Mouse (Mus musculus): ENCODE data around the gene Mgl2. TPM values are rescaled to one million over a fixed set of nuclear protein-coding genes. Genes with fewer than 3 reads are reported as not detected.

Mgl2 gene
- polyA plus RNA-seq, 1 experiment from 2014 or later = not detected

DNA sequence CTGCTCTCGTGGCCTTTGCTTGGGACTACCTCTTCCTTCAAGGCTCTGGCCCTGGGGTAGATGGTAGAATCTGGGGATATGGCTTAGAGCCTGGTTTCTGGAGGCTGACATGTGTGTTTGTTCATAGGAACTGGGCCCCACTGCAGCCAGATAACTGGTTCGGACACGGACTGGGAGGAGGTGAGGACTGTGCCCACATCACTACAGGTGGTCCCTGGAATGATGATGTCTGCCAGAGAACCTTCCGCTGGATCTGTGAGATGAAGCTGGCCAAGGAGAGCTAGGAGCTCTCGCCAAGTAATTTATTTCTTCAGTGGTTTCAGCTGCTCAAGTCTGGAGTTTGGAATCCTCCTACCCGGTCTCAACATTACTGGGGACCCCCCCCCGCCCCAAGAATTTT is 40.2 kb downstream of the Mgl2 start:
- Histone ChIP-seq H3K4me3 (no peak overlapping the region), H3K9me3 (replicated peaks) (no peaks in the 10 kb centered on the region), H3K27me3 (replicated peaks) (0 out of 2 replicates have a peak, but pooled peaks cover 12% of the 10 kb centered on the region), H3K36me3 (no peaks in the 10 kb centered on the region), H3K4me1 (replicated peaks) (no peaks in the 10 kb centered on the region), H3K9ac (no peak overlapping the region), H3K4me2 (no peak overlapping the region), H3K27ac (ENCODE audit: poor library complexity, severe bottlenecking) (no peak overlapping the region)
- no peak for ATAC-seq (ENCODE audit: insufficient number of reproducible peaks, low FRiP score)
- WGBS = 72% methylated on average over 7 of the region's 7 CpGs

DNA sequence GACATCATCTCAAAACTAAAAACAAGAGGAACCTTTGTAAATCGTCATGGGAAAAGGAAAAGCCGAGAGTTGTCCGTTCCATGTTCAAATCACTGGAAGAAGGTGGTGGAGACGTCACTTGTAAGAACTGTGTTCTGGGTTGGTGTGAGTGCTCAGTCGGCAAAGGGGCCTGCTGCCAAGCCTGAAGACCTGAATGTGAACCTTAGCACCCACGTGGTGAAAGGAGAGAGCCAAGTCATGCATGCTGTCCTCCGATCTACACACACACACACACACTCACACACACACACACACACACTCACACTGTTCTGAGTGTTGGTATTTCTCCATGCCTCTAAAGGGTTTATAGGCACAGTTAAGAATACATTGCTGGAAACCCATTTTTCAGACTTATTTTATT is 41.1 kb downstream of the Mgl2 start:
- Histone ChIP-seq H3K4me3 (no peak overlapping the region), H3K27me3 (replicated peaks) (0 out of 2 replicates have a peak, but pooled peaks cover 5% of the 10 kb centered on the region), H3K36me3 (no peaks in the 10 kb centered on the region), H3K9ac (no peak overlapping the region), H3K9me3 (replicated peaks) (no peaks in the 10 kb centered on the region), H3K4me1 (replicated peaks) (no peaks in the 10 kb centered on the region), H3K4me2 (no peak overlapping the region), H3K27ac (ENCODE audit: poor library complexity, severe bottlenecking) (no peak overlapping the region)
- ATAC-seq (ENCODE audit: insufficient number of reproducible peaks, low FRiP score) = no peak
- 68% methylated on average over 7 of the region's 7 CpGs for WGBS

DNA sequence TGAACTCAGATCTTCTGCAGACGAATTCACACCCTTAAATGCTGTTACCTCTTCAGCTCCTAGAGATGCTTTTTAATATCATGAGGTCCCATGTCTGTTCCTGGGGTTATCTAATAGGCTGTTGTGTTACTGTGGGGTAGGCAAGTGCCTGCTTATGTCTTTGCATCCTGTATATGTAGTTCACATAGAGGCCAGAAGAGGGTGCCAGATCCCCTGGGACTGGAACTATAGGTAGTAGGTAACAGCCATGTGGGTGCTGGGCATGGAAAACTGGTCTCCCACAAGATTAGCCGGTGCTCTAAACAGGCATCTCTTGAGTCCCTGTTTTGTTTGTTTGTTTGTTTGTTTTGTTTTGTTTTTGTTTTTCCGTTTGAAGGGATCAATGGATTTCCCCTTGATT is 41.7 kb downstream of the Mgl2 start:
- 40% methylated on average over 3 of the region's 3 CpGs for WGBS
- Histone ChIP-seq H3K4me2 (no peak overlapping the region), H3K9me3 (replicated peaks) (no peaks in the 10 kb centered on the region), H3K4me3 (no peak overlapping the region), H3K36me3 (no peaks in the 10 kb centered on the region), H3K27me3 (replicated peaks) (0 out of 2 replicates have a peak, but pooled peaks cover 5% of the 10 kb centered on the region), H3K27ac (ENCODE audit: poor library complexity, severe bottlenecking) (no peak overlapping the region), H3K9ac (no peak overlapping the region), H3K4me1 (replicated peaks) (no peaks in the 10 kb centered on the region)
- no peak for ATAC-seq (ENCODE audit: insufficient number of reproducible peaks, low FRiP score)

DNA sequence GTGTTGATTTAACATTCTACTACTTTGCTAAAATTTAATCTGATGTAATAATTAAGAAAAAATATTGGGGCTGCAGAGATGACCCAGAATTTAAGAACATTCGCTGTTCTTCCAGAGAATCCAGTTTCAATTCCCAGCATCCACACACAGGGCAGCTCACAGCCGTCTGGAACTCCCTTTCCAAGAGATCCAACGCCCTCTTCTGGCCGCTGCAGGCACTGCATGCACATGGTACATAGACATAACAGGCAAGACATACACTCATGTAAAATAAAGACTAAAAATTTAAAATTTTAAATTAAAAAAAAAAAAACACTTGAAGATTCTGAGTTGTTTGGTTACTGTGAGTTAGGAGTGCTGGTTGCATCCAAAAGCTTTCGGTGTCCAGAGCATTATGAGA is 42.2 kb downstream of the Mgl2 start:
- Histone ChIP-seq H3K4me1 (replicated peaks) (no peaks in the 10 kb centered on the region), H3K36me3 (no peaks in the 10 kb centered on the region), H3K4me2 (no peak overlapping the region), H3K27me3 (replicated peaks) (0 out of 2 replicates have a peak, but pooled peaks cover 5% of the 10 kb centered on the region), H3K4me3 (no peak overlapping the region), H3K27ac (ENCODE audit: poor library complexity, severe bottlenecking) (no peak overlapping the region), H3K9me3 (replicated peaks) (no peaks in the 10 kb centered on the region), H3K9ac (no peak overlapping the region)
- WGBS = 45% methylated on average over 5 of the region's 5 CpGs
- ATAC-seq (ENCODE audit: insufficient number of reproducible peaks, low FRiP score) = no peak

DNA sequence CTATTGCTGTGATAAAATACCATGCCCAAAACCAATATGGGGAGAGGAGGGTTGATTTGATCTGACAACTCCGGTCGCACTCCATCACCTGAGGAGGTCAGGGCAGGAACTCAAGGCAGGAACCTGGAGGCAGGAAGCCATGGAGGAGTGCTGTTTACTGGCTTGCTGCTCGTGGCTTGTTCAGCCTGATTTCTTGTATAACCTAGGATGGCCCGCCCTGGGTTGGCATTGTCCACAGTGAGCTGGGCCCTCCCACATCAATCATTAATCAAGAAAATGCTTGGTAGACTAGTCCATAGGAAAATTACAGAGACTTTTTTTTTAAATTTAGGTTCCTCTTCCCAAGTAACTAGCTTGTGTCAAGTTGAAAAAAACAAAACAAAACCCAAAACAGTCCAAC is 44.4 kb downstream of the Mgl2 start:
- H3K4me2 ChIP-seq = no peak overlapping the region
- no peak overlapping the region for H3K9ac ChIP-seq
- H3K9me3 ChIP-seq (replicated peaks) = 0 out of 2 replicates have a peak, but pooled peaks cover 3% of the 10 kb centered on the region
- H3K27ac ChIP-seq (ENCODE audit: poor library complexity, severe bottlenecking) = no peak overlapping the region
- WGBS = 78% methylated on average over 4 of the region's 4 CpGs
- H3K27me3 ChIP-seq (replicated peaks) = no peaks in the 10 kb centered on the region
- no peak overlapping the region for H3K4me3 ChIP-seq
- ATAC-seq (ENCODE audit: insufficient number of reproducible peaks, low FRiP score) = no peak
- no peaks in the 10 kb centered on the region for H3K4me1 ChIP-seq (replicated peaks)
- no peaks in the 10 kb centered on the region for H3K36me3 ChIP-seq

DNA sequence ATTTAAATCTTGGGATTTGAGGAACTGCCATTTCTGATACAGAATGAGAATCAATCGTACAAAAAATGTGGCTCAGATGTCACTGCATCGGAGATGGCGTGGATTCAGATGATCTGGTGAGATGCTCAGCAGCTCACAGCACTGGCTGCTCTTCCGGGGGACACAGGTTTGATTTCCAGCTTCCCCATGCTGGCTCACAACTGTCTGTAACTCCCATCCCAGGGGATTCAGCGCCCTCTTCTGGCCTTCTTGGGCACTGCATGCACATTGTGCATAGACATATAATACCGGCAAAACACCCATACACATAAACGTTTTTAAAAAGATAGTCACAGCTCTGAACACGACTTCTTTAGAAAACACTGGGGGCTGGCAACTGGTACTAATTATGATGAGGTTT is 47.5 kb downstream of the Mgl2 start:
- no peak for ATAC-seq (ENCODE audit: insufficient number of reproducible peaks, low FRiP score)

DNA sequence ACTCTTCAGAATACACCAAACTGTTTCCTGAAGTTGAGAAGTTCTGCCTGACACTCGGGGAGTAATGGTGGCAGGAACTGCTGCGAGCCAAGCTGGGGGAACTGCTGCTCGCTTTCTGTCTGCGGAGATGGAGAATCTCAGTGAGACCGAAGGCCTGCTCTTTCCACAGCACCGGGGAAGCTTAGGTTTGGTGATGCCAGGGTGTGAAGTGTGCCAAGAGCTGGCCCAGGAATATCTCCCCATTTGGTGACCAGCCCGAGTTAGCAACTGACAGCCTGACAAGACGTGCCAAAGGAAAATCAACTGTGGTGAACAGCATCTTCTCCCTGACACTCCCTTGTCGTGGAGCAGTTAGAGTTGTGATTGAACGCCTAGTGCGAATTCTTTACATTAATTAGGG is 48.2 kb downstream of the Mgl2 start:
- Histone ChIP-seq H3K27me3 (replicated peaks) (no peaks in the 10 kb centered on the region), H3K27ac (ENCODE audit: poor library complexity, severe bottlenecking) (no peak overlapping the region), H3K9ac (no peak overlapping the region), H3K36me3 (no peaks in the 10 kb centered on the region), H3K4me1 (replicated peaks) (no peaks in the 10 kb centered on the region), H3K4me3 (no peak overlapping the region), H3K4me2 (no peak overlapping the region), H3K9me3 (replicated peaks) (0 out of 2 replicates have a peak, but pooled peaks cover 3% of the 10 kb centered on the region)
- WGBS = 83% methylated on average over 11 of the region's 11 CpGs
- no peak for ATAC-seq (ENCODE audit: insufficient number of reproducible peaks, low FRiP score)

More for the DNA sequence above, 47.5 kb downstream of the Mgl2 start:
- Histone ChIP-seq H3K36me3 (no peaks in the 10 kb centered on the region), H3K4me1 (replicated peaks) (no peaks in the 10 kb centered on the region), H3K9ac (no peak overlapping the region), H3K4me2 (no peak overlapping the region), H3K27me3 (replicated peaks) (no peaks in the 10 kb centered on the region), H3K9me3 (replicated peaks) (0 out of 2 replicates have a peak, but pooled peaks cover 3% of the 10 kb centered on the region), H3K4me3 (no peak overlapping the region), H3K27ac (ENCODE audit: poor library complexity, severe bottlenecking) (no peak overlapping the region)
- 66% methylated on average over 8 of the region's 8 CpGs for WGBS

DNA sequence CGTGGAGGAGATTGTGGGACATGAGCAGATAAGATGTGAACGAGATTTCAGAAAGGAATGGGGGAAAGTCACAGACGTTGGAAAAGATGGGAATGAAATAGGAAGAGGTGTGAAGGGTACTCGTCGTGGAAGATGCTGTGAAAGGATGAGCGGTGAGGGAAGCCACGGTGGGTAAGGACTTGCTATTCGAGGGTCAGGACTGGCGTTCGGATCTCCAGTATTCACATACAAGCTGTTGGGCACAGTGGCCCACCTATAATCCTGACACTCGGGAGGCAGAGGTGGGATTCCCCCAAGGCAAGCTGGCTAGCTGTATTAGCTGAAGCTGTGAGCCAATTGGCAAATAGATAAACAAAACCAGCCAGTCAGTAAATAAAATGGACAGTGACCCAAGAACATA is 48.6 kb downstream of the Mgl2 start:
- Histone ChIP-seq H3K27ac (ENCODE audit: poor library complexity, severe bottlenecking) (no peak overlapping the region), H3K4me3 (no peak overlapping the region), H3K4me2 (no peak overlapping the region), H3K4me1 (replicated peaks) (no peaks in the 10 kb centered on the region), H3K27me3 (replicated peaks) (no peaks in the 10 kb centered on the region), H3K36me3 (no peaks in the 10 kb centered on the region), H3K9me3 (replicated peaks) (0 out of 2 replicates have a peak, but pooled peaks cover 3% of the 10 kb centered on the region), H3K9ac (no peak overlapping the region)
- 73% methylated on average over 11 of the region's 11 CpGs for WGBS
- ATAC-seq (ENCODE audit: insufficient number of reproducible peaks, low FRiP score) = no peak

DNA sequence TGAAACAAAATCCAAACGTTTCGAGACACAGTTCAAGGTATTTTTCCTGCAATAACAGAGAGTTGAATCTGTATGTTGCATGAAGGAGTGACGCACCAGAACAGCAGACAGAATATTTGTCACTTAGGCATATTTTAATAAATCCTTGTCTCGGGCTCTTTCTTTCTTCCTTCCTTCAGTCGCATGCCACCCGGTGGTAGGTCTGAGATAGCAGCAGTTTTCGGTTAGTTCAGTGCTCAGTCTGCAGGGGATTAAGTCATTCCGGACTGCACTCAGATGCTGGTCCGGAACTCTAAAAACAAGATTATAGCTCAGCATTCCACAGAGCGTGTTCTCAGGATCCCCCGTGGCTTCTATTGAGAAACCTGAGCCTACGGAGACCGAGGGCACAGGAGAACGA is 49.3 kb downstream of the Mgl2 start:
- Histone ChIP-seq H3K4me3 (no peak overlapping the region), H3K9me3 (replicated peaks) (0 out of 2 replicates have a peak, but pooled peaks cover 3% of the 10 kb centered on the region), H3K27me3 (replicated peaks) (no peaks in the 10 kb centered on the region), H3K4me1 (replicated peaks) (no peaks in the 10 kb centered on the region), H3K36me3 (no peaks in the 10 kb centered on the region), H3K27ac (ENCODE audit: poor library complexity, severe bottlenecking) (no peak overlapping the region), H3K4me2 (no peak overlapping the region), H3K9ac (no peak overlapping the region)
- ATAC-seq (ENCODE audit: insufficient number of reproducible peaks, low FRiP score) = no peak
- WGBS = 40% methylated on average over 14 of the region's 14 CpGs

DNA sequence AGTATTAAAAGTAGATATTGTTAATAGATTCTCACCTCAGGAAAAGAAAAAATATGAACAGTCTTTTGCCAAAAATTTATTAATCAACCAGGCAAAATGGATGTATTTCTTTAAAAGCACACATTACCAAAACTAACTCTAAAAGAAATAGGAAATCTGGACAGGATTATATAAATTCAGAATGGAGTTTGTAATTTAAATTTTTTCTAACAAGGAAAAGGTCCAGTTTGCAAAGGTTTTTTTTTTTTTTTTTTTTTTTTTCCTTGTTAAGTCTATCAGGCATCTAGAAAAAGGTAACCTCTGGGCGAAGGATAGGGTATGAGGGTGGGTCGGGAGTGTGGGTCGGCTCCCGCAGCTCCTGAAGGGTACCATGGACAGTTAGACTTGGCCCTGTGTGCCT is 50.4 kb downstream of the Mgl2 start:
- ATAC-seq (ENCODE audit: insufficient number of reproducible peaks, low FRiP score) = no peak
- no peaks in the 10 kb centered on the region for H3K27me3 ChIP-seq (replicated peaks)

DNA sequence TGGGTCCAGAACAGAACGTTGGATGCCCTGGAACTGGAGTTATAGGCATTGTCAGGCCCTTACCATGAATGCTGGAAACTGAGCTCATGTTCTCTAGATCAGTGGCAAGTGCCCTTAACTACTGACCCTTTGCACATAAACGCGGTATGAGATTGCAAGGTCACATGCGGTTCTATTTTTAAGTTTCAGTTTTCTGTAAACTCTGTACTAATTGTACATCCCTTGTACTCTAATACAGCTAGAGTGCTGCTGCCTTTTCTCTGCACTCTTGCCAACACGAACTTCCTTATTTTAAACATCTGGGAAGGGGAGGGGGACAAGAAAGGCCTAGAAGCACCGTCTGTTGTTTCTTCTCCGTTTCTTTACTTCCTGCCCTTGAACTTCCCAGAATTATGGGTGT is 55.0 kb downstream of the Mgl2 start:
- WGBS = 71% methylated on average over 7 of the region's 7 CpGs
- Histone ChIP-seq H3K27me3 (replicated peaks) (no peaks in the 10 kb centered on the region), H3K36me3 (no peaks in the 10 kb centered on the region), H3K4me2 (no peak overlapping the region), H3K4me1 (replicated peaks) (no peaks in the 10 kb centered on the region), H3K9ac (no peak overlapping the region), H3K9me3 (replicated peaks) (no peaks in the 10 kb centered on the region), H3K4me3 (no peak overlapping the region), H3K27ac (ENCODE audit: poor library complexity, severe bottlenecking) (no peak overlapping the region)
- ATAC-seq (ENCODE audit: insufficient number of reproducible peaks, low FRiP score) = no peak

More for the DNA sequence above, 50.4 kb downstream of the Mgl2 start:
- H3K27ac ChIP-seq (ENCODE audit: poor library complexity, severe bottlenecking) = no peak overlapping the region
- no peaks in the 10 kb centered on the region for H3K36me3 ChIP-seq
- WGBS = 74% methylated on average over 4 of the region's 4 CpGs
- H3K9me3 ChIP-seq (replicated peaks) = 0 out of 2 replicates have a peak, but pooled peaks cover 3% of the 10 kb centered on the region
- H3K4me2 ChIP-seq = no peak overlapping the region
- no peak overlapping the region for H3K4me3 ChIP-seq
- no peak overlapping the region for H3K9ac ChIP-seq
- no peaks in the 10 kb centered on the region for H3K4me1 ChIP-seq (replicated peaks)
